Mouse (Mus musculus) testis, adult 2 months (tissue): ENCODE measurements around the gene Ipmk. TPM values are rescaled to one million over a fixed set of nuclear protein-coding genes. Genes with fewer than 3 reads are reported as not detected.

Source experiments
- H3K27ac ChIP-seq: fragments of 200-500 bp; 2 replicates; pipeline ENCODE4 v1.5.1; 2012; ENCODE audit warnings: low read depth, low read length; ENCODE audit not compliant: control insufficient read depth, insufficient read depth
- H3K27me3 ChIP-seq: fragments of 200-500 bp; 2 replicates; pipeline ENCODE4 v1.6.1; 2012; ENCODE audit warnings: mild to moderate bottlenecking, low read length, moderate library complexity; ENCODE audit not compliant: control insufficient read depth, insufficient read depth
- H3K36me3 ChIP-seq: fragments of 200-500 bp; 2 replicates; pipeline ENCODE4 v1.6.1; 2012; ENCODE audit warnings: mild to moderate bottlenecking, low read length; ENCODE audit not compliant: control insufficient read depth, insufficient read depth
- H3K4me1 ChIP-seq: fragments of 200-500 bp; 2 replicates; pipeline ENCODE4 v1.6.1; 2012; ENCODE audit warnings: low read length; ENCODE audit not compliant: control insufficient read depth, insufficient read depth
- H3K4me3 ChIP-seq: fragments of 200-500 bp; 2 replicates; pipeline ENCODE4 v1.5.1; 2012; ENCODE audit warnings: low read depth, mild to moderate bottlenecking, low read length, moderate library complexity, mixed read lengths; ENCODE audit not compliant: control insufficient read depth
- CTCF ChIP-seq: fragments of 200-500 bp; IDR thresholded peaks from 2 replicates; pipeline ENCODE4 v1.5.1; 2012; ENCODE audit warnings: low read depth, mild to moderate bottlenecking, inconsistent platforms, low read length, moderate library complexity; ENCODE audit not compliant: control insufficient read depth, insufficient read depth, insufficient replicate concordance
- POLR2A ChIP-seq: fragments of 200-500 bp; IDR thresholded peaks from 2 replicates; pipeline ENCODE4 v1.6.1; 2012; ENCODE audit warnings: low read depth, mild to moderate bottlenecking, inconsistent platforms, low read length, moderate library complexity; ENCODE audit not compliant: control insufficient read depth
- polyA plus RNA-seq: library from polyadenylated mRNA; depleted of rRNA; stranded (reverse); fragments of >200 nt; gene quantifications from 2 replicates; pipeline ENCODE4 v1.2.3, GENCODE M21; 2012

The Ipmk gene
- polyA plus RNA-seq, 1 experiment, result 5.3 TPM

DNA sequence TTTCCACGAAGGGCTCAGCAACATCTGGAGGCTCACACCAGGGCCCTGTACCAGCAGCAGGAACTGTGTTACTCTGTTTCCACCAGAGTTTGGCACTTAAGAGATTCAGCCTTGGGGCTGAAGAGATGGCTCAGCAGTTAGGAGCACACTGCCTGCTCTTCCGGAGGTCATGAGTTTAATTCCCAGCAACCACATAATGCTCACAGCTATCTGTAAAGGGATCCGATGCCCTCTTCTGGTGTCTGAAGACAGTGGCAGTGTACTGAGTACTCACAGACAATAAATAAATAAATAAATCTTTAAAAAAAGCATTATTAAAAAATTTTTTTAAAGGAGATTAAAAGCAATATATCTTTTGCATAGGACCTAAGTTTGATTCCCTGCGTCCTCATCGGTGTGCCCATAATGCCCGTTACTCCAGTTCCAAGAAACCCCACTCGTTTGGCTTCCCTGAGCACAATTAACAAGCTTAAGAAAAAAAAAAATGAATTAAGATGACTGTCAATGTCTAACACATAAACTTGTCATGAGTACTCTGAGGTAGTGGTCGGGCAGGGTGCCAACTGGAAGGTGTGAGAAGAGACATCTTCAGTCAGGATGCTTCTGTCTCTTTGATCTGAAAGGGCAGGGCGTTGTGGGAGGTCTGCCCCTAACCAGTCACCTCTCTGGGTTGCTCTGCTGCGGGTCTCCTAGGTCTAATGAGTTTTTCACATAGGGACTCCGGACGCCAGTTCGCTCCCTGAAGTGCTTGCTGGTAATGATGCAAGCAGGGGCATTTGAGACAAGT, 648 bp upstream of the Ipmk start:
- Histone ChIP-seq H3K4me1 (peaks cover 25% of the 10 kb centered on the region), H3K36me3 (no peaks in the 10 kb centered on the region)
- TF ChIP-seq CTCF, result no peak
- no peak for TF ChIP-seq POLR2A

GRCm38 (mm10) chr10:71347964-71348636, 537 bp downstream of the Ipmk start:
- no peak for TF ChIP-seq POLR2A
- no peak for TF ChIP-seq CTCF
- Histone ChIP-seq H3K27me3 (no peaks in the 10 kb centered on the region), H3K27ac (peak overlapping the region; percentile 74), H3K4me3 (peak overlapping the region; percentile 94), H3K4me1 (peaks cover 25% of the 10 kb centered on the region), H3K36me3 (no peaks in the 10 kb centered on the region)

More for the DNA sequence above, 648 bp upstream of the Ipmk start:
- Histone ChIP-seq H3K4me3 (peak overlapping the region; percentile 94), H3K27me3 (no peaks in the 10 kb centered on the region), H3K27ac (peak overlapping the region; percentile 78)

- Histone ChIP-seq H3K27me3 (no peaks in the 10 kb centered on the region), H3K36me3 (no peaks in the 10 kb centered on the region), H3K4me3 (peak overlapping the region; percentile 94), H3K27ac (no peak overlapping the region), H3K4me1 (peaks cover 24% of the 10 kb centered on the region)
- TF ChIP-seq POLR2A, result no peak
- TF ChIP-seq CTCF, result no peak
Measured at GRCm38 (mm10) chr10:71348637-71349280, 1.2 kb downstream of the Ipmk start.

- Histone ChIP-seq H3K36me3 (no peaks in the 10 kb centered on the region), H3K4me1 (peaks cover 22% of the 10 kb centered on the region), H3K27ac (no peak overlapping the region), H3K27me3 (no peaks in the 10 kb centered on the region), H3K4me3 (no peak overlapping the region)
- TF ChIP-seq CTCF, result no peak
- no peak for TF ChIP-seq POLR2A
Measured at GRCm38 (mm10) chr10:71349290-71349689, 1.7 kb downstream of the Ipmk start.

DNA sequence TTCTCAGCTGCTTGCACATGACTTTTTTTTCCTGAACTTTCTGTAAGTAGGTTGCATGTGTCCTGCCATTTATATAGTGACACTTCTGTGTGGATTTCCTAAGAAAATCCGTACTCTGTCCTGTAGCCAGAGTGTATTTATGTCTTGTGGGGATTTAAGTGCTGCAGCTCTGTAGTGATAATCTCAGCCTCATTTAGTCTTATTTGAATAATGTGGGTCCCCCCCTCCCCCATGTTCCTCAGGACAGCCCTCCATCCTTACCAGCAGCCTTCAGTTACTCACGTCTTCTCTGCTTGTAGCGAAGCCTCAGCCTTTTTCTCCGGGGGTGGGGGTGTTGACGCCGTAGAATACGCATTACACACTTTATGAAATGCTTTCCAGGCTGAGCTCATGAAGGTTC, 3.7 kb downstream of the Ipmk start:
- no peaks in the 10 kb centered on the region for H3K27me3 ChIP-seq
- no peak overlapping the region for H3K4me3 ChIP-seq

GRCm38 (mm10) chr10:71353850-71354249, 6.3 kb downstream of the Ipmk start:
- Histone ChIP-seq H3K27me3 (no peaks in the 10 kb centered on the region), H3K4me3 (no peak overlapping the region), H3K27ac (no peak overlapping the region), H3K36me3 (no peaks in the 10 kb centered on the region), H3K4me1 (no peaks in the 10 kb centered on the region; the same call in 1 of the 2 replicates)
- TF ChIP-seq CTCF (no peak), POLR2A (no peak)

More for the DNA sequence above, 3.7 kb downstream of the Ipmk start:
- TF ChIP-seq POLR2A (no peak), CTCF (no peak)
- no peaks in the 10 kb centered on the region for H3K36me3 ChIP-seq
- H3K27ac ChIP-seq, result no peak overlapping the region
- H3K4me1 ChIP-seq, result peaks cover 16% of the 10 kb centered on the region

- H3K27me3 ChIP-seq, result no peaks in the 10 kb centered on the region
- TF ChIP-seq POLR2A (no peak), CTCF (no peak)
- H3K36me3 ChIP-seq, result no peaks in the 10 kb centered on the region
- H3K27ac ChIP-seq, result no peak overlapping the region
- H3K4me1 ChIP-seq, result no peaks in the 10 kb centered on the region
- H3K4me3 ChIP-seq, result no peak overlapping the region
Measured at GRCm38 (mm10) chr10:71354947-71355346, 7.4 kb downstream of the Ipmk start.
